Mouse (Mus musculus): ENCODE data around the gene Ergic1. TPM values are rescaled to one million over a fixed set of nuclear protein-coding genes. Genes with fewer than 3 reads are reported as not detected.

The Ergic1 gene
- polyA plus RNA-seq, 1 experiment = 218 TPM

DNA sequence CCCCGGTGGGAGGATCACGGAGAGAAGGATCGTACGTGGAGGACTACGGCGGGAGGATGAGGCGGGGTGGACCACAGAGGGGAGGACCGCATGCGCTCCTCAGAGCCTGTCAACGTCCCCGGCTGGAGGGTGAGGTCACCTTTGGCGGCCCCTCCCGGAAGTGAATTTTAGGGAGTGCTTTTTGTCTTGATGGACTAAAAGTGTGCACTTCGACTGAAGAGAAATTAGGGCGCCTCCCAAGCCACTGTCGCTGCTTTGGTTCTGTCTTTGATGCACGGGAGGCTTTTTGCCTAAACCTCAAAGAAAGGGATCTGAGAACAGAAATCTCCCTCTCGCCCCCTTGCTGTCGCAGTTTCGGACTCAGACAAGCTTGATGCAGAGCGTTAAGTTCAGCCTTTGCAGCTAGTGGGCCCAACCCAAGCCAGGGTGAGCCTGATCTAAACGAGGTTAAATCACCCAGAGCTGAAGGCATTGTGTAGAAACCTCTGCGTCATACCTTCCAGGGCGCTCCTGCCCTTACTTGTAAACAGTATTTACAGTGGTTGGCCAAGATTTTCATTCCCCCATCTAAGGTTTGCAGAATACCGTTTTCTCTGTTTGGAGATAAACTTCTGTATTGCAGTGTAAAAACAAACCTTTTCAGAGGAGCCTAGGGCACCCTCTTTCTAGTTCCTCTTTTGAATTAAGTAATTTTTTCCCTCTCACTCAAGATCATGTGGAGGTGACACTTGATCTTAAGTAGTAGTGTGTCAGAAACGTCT lies 115.5 kb downstream of the Ergic1 start:
- TF ChIP-seq CTCF (IDR thresholded peaks at IDR 0.05; ENCODE audit: borderline replicate concordance, extremely low read depth, insufficient read depth, insufficient read length) = no peak
- TF ChIP-seq POLR2A (IDR thresholded peaks at IDR 0.05; ENCODE audit: borderline replicate concordance, extremely low read depth, insufficient read depth, insufficient read length, poor library complexity, severe bottlenecking) = no peak
- no peak for DNase-seq (ENCODE audit: low read depth)

DNA sequence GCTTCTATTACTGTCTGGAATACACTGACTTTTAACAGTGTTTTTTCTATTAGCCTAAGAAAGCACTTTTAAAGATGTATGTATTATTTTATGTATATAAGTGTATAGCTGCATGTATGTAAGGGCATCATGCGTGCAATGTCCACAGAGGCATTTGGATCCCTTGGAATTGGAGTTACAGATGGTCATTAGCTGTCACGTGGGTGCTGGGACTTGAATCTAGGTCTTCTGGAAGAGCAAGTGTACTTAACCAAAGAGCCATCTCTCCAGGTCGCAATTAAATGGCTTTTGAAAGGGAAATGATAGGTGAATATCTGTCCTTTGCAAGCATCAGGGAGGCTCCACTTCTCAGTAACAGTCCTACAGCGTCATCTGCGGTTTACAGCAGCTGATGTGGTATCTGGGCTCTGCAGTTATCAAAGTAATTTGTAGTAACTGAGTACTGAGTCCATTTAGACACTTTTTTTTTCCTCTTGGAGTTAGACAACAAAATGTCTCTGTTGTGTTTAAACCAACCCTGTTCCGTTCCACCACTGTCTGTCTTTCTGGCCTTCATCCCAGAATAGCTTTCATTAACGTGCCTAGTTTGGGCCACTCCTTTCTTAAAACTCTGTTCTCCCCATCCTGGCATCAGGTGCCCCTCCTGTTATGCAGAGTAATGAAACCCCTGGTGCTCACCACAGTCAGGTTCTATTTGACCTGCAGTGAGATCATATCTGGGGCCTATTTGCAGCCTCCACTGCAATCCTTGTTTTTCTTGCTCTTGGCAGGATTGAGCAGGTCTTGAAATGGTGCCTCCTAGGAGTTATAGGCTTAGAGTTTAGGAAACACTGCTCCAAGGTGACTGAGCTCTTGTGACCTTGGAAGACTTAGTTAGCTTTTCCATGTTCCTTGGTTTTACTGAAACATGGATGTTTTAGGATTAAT lies 116.7 kb downstream of the Ergic1 start:
- DNase-seq (ENCODE audit: low read depth) = no peak
- TF ChIP-seq CTCF (IDR thresholded peaks at IDR 0.05; ENCODE audit: borderline replicate concordance, extremely low read depth, insufficient read depth, insufficient read length) (no peak), POLR2A (IDR thresholded peaks at IDR 0.05; ENCODE audit: borderline replicate concordance, extremely low read depth, insufficient read depth, insufficient read length, poor library complexity, severe bottlenecking) (no peak)

DNA sequence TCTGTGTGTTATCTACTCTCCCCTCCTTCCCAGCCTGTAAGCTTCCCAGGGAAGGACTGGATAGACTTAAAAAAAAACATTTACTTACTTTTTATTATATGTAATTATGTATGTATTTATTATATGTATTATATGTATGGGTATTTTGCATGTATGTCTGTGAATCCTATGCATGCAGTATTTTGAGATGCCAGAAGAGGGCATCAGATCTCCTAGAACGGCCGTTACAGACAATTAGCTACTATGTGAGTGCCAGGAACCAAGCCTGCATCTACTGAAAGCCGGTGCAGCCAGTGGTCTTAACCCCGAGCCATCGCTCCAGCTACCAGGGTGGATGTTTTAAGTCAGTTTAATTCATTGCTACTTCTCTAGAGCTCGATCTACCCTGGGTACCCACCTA lies 120.0 kb downstream of the Ergic1 start:
- TF ChIP-seq POLR2A (IDR thresholded peaks at IDR 0.05; ENCODE audit: borderline replicate concordance, extremely low read depth, insufficient read depth, insufficient read length, poor library complexity, severe bottlenecking) (no peak), CTCF (IDR thresholded peaks at IDR 0.05; ENCODE audit: borderline replicate concordance, extremely low read depth, insufficient read depth, insufficient read length) (no peak)
- DNase-seq (ENCODE audit: low read depth) = no peak

DNA sequence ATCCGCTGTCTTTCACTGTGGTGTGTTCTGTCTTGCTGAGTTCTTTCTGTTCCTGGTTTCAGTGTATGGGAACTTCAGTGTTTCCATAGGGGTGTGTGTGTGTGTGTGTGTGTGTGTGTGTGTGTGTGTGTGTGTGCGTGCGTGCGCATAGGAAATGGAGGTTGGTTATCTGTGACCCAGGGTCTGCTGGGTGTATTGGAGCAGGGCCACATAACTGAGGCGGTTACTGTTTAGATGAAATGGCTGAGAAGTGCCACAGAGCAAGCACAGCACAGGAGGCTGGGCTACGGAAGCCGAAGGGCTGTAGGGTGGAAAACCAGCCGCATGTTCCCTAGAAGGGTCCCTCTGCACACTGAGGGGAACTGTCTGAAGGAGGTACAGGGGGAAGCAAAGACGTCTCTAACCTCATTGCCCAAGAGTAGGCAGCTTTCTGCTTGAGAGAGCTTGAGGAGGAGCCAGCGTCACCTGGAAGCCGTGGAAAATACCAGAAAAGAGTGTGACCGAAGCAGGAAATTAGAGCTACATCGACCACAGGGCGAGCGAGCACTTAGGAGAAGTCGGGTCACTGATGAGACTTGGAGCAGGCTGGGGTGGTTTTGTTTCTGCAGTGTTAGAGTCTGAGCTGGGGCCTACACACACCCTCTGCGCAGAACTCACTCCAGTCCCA lies 125.2 kb downstream of the Ergic1 start:
- DNase-seq (ENCODE audit: low read depth) = no peak
- TF ChIP-seq CTCF (IDR thresholded peaks at IDR 0.05; ENCODE audit: borderline replicate concordance, extremely low read depth, insufficient read depth, insufficient read length) = no peak
- no peak for TF ChIP-seq POLR2A (IDR thresholded peaks at IDR 0.05; ENCODE audit: borderline replicate concordance, extremely low read depth, insufficient read depth, insufficient read length, poor library complexity, severe bottlenecking)

DNA sequence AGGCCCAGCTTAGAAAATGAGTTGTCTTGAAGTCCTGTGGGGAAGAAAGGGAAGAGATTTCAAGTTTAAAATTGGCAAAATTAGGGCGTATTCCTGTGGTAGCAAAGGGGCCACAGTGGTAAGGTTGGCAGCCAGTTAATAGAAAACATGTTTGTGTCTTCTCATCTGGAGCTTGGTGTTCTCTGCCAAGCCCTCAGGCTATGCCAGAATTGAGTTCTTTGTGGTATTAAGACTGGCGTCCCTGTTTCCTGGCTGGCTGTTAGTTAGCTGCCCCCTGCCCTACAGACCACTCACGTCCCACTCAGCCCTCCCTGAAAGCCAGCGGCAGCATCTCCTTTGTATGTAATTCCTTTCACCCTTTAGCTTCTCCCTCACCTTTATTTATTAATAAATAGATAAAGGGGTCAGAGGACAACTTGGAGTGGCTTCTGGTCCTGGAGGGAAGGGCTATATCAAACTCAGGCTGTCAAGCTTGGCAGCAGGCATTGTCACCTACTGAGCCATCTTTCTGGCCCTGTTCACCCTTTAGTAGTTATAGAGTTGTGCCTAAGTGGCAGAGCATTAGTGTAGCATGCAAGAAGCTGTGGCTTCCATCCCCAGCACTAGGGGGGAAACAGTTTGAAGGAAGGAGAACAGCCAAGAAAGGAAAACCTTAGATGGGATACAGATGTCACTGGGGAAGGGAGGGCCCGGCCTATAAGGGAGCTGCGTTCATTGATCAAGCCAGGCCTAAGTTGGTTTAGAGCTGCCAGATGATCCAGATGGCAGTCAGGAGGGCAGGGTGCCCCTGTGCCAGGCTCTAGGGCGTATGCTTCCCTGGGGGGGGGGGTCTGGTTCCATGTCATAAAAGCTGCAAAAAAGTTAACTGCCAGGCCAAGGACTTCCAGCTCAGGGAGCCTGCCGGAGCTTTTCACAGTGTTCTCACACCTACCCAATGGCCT lies 127.8 kb downstream of the Ergic1 start:
- TF ChIP-seq CTCF (IDR thresholded peaks at IDR 0.05; ENCODE audit: borderline replicate concordance, extremely low read depth, insufficient read depth, insufficient read length) = no peak
- TF ChIP-seq POLR2A (IDR thresholded peaks at IDR 0.05; ENCODE audit: borderline replicate concordance, extremely low read depth, insufficient read depth, insufficient read length, poor library complexity, severe bottlenecking) = no peak
- DNase-seq (ENCODE audit: low read depth) = peak; percentile 93

DNA sequence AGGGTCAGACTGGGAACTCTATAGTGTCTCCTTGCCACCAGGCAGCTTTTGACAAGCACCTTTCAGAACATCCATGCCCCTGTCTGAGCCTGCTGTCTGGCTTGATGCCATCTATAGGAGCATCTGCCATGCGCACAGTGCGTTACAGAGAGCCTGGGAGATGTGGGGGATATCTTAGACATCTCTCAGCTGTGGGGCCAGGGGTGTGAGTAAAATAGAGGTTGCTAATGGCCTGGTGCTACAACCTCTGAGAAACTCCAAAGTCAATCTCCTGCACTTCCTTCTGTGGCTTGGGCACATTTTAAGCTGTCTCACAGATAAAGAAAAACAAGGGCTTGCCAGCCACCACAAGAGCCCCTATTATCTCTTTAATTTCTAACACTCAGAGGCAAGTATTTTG lies 128.5 kb downstream of the Ergic1 start:
- DNase-seq (ENCODE audit: low read depth) = peak; percentile 50
- TF ChIP-seq POLR2A (IDR thresholded peaks at IDR 0.05; ENCODE audit: borderline replicate concordance, extremely low read depth, insufficient read depth, insufficient read length, poor library complexity, severe bottlenecking) (no peak), CTCF (IDR thresholded peaks at IDR 0.05; ENCODE audit: borderline replicate concordance, extremely low read depth, insufficient read depth, insufficient read length) (no peak)

DNA sequence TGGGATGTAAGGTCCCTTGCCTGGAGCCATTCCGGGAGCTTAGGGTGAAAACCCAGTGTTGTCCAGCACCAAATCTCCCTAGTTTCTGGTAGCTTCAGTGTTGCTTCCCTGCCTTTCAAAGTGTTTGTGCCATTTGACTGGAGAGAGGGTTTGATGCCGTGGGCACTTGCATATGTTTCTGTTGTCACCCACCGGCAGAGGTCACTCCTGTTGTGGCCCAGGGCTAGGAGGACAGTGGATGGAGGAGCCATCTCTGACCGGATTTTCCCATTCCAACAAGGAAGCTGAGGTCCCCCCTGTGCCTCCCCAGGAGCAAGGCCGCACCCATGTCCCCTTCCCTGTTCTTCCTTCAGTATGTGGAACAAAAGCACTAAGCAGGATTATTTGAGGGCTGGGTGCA lies 128.9 kb downstream of the Ergic1 start:
- no peak for TF ChIP-seq POLR2A (IDR thresholded peaks at IDR 0.05; ENCODE audit: borderline replicate concordance, extremely low read depth, insufficient read depth, insufficient read length, poor library complexity, severe bottlenecking)
- no peak for DNase-seq (ENCODE audit: low read depth)

DNA sequence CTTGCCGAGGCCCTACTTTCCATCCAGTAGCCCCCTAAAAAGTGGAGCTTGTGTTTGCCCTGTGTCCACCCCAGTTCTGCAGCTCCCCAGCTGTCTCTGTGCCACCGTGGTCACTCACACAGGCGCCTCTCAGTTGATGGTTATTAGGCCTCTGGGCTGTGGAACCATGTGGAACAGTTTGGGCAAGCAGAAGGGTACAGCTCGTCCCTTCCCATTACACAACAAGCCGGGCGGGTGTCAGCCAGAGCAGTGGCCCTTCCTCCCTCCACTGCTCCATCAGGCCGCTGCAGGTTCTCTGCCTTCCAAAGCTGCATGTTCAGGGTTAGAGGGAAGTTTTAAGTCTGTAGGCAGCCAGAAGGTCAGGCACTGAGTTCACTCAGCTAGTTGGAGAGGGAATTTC lies 129.8 kb downstream of the Ergic1 start:
- TF ChIP-seq POLR2A (IDR thresholded peaks at IDR 0.05; ENCODE audit: borderline replicate concordance, extremely low read depth, insufficient read depth, insufficient read length, poor library complexity, severe bottlenecking) (no peak), CTCF (IDR thresholded peaks at IDR 0.05; ENCODE audit: borderline replicate concordance, extremely low read depth, insufficient read depth, insufficient read length) (no peak)
- no peak for DNase-seq (ENCODE audit: low read depth)

DNA sequence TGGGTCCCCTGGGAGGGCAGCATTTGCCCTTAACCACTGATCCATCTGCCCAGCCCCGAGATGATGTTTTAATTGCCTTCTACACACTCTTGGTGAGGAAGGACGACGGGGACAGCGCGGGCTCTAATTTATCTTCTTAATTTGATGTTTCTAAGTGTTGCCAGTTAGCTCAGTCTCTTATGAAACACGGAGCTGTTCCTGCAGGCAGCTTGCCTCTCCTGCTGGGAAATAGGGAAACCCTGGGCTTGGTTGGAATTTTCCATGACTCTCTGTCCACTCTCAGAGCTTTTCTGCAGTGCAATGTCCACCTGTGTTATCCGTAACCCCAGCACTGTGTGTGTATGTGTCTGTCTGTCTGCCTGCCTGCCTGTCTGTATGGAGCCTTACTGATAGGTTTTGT lies 132.1 kb downstream of the Ergic1 start:
- TF ChIP-seq CTCF (IDR thresholded peaks at IDR 0.05; ENCODE audit: borderline replicate concordance, extremely low read depth, insufficient read depth, insufficient read length) (no peak), POLR2A (IDR thresholded peaks at IDR 0.05; ENCODE audit: borderline replicate concordance, extremely low read depth, insufficient read depth, insufficient read length, poor library complexity, severe bottlenecking) (no peak)
- no peak for DNase-seq (ENCODE audit: low read depth)

DNA sequence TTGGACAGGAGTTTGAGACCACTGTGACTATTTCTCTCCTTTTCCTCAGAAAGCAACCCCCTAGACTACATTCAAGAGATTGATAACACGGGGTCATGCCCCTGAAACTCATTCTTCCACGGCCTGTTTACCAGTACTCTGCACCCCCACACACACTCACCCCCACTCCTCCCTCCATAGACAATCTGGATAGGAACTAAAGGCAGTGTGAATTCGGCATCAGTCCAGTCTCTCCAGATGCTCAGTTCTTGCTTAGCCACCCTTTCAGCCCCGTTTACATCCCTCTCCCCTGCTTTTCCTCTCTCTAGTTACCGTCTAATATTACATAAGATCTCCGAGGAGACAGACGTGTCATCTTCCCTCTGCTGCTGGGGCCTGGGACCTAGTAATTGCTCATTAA lies 132.9 kb downstream of the Ergic1 start:
- peak; percentile 62 for DNase-seq (ENCODE audit: low read depth)
- no peak for TF ChIP-seq CTCF (IDR thresholded peaks at IDR 0.05; ENCODE audit: borderline replicate concordance, extremely low read depth, insufficient read depth, insufficient read length)
- TF ChIP-seq POLR2A (IDR thresholded peaks at IDR 0.05; ENCODE audit: borderline replicate concordance, extremely low read depth, insufficient read depth, insufficient read length, poor library complexity, severe bottlenecking) = no peak

All from brain, embryonic 14.5 days (tissue).